ENCODE assay signal across 10 mouse cellular contexts in genomic region chr7:49315033-49315432, GRCm38 (mm10).
"Had no signal": no experiment of that assay in that cellular context is flagged by ENCODE, and none has a peak within 500 bp of the region (broad histone marks: within the 10 kb centered on the region; RNA-seq: fewer than 3 reads in every experiment).

No protein-coding gene starts in this region.

- H3K9me3 ChIP-seq: midbrain, embryonic 12.5 days; stomach, embryonic 15.5 days had no signal

- ATAC-seq: midbrain, embryonic 16.5 days had no signal

- H3K36me3 ChIP-seq: limb, embryonic 13.5 days; midbrain, embryonic 12.5 days; stomach, embryonic 15.5 days had no signal

- H3K4me3 ChIP-seq: layer of hippocampus, adult 2 months; limb, embryonic 13.5 days; midbrain, embryonic 12.5 days; stomach, embryonic 15.5 days had no signal

- H3K4me1 ChIP-seq: midbrain, embryonic 12.5 days had no signal

- H3K27me3 ChIP-seq: limb, embryonic 13.5 days; midbrain, embryonic 12.5 days; stomach, embryonic 15.5 days had no signal

- DNase-seq: kidney, postnatal 36 days; lung, adult 18-20 months; right cerebral cortex, postnatal 25 days; thymus, postnatal 36 days had no signal

- H3K27ac ChIP-seq: layer of hippocampus, adult 2 months; limb, embryonic 13.5 days; liver, embryonic 14.5 days; midbrain, embryonic 12.5 days had no signal

- H3K4me2 ChIP-seq: limb, embryonic 13.5 days; midbrain, embryonic 12.5 days; stomach, embryonic 15.5 days had no signal

- H3K9ac ChIP-seq: limb, embryonic 13.5 days; liver, embryonic 14.5 days; midbrain, embryonic 12.5 days; stomach, embryonic 15.5 days had no signal
